Mouse (Mus musculus): Measurements from ENCODE around the gene Kif5c.

Gene Kif5c

DNA sequence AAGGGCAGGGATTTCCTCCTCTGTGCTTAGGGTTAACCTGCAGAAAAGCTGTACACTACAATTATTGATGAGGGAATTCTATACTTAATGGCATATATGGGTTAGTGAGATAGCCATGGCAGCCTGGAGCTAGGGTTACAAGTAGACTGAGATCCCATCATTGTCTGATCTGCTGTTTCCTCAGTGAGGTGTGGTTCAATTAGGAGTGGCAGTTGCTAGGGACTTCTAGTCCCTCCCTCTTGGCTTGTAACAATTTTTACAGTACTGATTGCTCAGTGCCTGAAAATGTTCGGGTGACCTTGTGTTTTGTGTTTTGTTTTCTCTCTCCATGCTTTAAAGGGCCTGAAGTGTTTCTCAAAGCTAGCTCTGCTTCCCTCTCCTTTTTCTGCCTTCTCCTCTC is 2.1 kb downstream of the Kif5c start:
- peak; percentile 39 for DNase-seq (ENCODE audit: low spot score)

DNA sequence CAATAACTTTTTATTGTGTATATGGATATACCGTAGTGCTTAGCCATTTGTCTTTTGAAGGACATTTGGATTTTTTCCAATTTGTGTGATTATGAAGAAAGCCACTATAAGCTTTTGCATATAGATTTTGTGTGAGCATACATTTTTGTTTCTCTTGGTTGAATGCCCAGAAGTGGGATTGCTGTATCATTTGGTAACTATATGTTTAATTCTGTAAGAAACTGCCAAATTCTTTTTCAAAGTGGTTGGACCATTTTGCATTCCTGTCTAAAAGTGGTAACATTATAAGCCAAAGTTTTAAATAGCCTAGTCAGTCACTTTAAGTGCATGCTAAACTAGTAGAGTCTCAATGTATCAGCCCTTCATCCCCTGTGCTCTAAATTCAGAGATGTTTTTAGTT is 6.5 kb downstream of the Kif5c start:
- DNase-seq (ENCODE audit: low spot score) = no peak

DNA sequence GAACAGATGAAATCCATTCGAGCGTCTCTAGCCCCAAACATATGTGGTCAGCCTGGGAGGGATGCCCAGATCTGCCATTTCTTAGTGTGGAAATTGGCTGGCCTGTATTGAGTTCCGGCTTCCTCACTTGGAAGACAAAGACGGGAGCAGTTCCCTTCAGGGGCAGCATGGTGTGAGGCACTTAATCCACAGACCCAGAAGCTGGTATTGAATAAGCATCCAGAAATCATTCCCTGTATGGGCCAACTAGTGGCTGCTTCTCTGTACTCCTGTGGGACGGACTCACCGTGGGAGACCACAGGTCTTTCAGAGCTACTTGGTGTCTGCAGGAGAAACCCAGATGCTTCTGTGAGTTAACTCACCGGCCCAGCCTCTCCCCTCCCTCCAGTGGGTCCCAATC is 8.5 kb downstream of the Kif5c start:
- no peak for DNase-seq (ENCODE audit: low spot score)

DNA sequence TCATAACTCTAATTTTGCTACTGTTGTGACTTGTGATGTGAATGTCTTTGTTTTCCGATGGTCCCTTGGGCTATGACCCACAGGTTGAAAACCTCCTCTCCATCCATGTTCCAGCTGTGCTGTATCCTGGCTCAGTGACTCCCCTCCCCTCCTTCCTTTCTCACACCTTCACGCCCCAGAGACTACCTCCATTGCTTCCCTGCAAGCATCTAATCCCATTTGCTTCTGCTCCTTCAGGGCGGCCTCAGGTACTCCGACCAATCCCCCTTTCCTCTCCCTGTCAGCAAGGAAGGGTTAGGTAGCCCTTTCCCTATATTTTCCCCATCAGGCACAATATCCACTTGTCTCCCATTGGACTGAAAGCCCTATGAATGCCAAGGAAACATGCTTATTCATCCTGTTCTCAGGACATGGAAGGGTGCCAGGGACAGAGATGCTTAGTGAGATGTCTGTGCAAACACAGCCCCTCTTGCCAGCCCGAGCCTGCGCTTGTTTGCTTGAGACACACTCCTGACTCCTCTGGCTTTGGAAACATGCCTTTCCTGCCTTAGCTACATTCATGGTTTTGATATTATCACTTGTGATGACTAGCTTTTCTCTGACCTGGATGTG is 9.1 kb downstream of the Kif5c start:
- DNase-seq (ENCODE audit: low spot score) = peak; percentile 75

DNA sequence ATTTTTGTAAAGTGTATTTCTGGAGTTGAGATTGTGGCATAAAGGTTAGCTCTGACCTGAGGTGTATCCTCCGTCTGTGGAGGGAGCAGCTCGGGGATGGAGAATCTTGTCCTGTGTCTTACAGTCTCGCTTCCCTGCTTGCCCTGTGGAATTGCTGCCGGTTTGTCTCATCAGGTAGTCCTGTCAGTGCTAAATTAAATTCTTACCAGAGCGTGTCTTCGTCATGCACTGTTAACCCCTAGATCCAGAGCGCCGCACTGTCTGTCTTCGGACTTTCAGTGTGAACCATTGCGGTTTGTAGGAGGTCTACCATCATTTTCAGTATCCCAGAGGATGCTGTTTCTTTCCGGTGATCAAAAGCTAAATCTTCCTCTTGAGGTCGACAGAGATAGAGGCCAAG is 10.1 kb downstream of the Kif5c start:
- DNase-seq (ENCODE audit: low spot score) = no peak

DNA sequence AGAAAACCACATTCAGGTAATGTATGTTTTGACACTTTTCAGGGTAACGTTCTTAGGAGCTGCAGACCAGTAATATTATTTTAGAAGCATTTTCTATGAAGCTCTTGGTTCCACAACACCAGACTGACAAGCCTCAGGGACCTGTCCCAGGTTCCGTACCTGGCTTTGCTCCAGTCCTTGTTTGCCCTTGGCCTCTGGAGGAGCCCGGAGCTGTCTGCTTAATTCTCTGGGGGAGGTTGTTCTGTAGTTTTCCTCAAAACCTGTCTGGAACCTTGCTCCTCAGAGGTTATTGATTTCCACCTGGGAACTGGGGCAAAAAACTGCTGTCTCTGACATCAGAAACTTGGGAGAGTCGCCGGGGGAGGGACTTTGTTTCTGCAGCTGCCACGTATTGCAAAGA is 11.5 kb downstream of the Kif5c start:
- DNase-seq (ENCODE audit: low spot score) = no peak

DNA sequence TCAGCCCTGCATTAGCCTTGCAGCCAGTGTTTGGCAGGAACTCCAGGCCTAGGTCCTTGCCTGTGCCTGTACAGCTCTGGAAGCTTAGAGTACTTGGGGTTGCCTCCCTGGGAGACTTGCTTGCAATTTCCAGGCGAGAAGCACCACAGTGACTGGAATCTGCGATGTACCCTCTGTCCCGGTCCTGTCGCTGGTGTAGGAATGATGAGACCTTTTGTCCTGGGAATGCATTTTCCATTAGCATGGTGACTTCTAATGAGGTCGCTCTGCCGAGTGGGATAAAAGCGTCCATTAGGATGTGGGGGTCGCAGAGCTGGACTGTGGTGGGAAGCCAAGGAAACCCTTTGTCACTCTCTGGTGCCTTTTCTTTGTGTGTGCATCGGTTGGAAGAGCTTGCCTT is 14.1 kb downstream of the Kif5c start:
- no peak for DNase-seq (ENCODE audit: low spot score)

DNA sequence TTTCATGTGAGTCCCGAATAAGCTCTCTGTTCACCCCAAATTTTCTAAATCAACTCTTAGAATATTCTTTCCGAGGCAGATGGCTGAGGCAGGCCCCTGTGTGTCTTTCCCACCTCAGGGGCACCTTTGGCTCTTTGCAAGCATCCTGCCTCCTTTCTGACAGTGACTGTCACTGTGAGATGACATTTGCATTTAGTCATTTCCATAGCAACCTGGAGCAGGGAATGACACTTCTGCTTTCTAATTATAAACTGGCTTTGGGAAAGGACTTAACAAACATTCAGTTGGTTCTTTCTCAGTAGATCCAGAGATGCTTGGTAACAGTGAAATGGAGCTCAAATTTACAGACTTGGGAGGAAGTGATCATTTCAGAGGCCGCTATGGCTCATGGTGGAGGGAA is 23.7 kb downstream of the Kif5c start:
- DNase-seq (ENCODE audit: low spot score) = no peak

DNA sequence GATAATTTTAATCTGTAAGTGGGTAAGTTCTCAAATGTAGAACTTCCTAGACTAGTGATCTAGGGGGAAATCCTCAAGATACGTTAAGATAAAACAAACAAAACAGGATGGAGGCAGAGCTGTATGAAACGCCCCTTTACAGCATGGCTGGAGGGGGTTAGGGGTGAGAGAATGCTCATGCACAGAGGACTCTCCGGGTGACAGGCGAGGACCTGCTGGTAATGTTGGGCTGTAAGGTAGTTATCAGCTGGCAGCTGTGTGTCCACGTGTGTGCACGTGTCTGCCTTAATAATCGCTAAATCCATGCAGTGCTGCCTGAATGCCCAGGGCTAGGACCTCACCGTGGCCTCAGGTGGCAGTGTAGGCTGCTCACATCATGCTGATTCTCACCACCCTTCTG is 24.7 kb downstream of the Kif5c start:
- no peak for DNase-seq (ENCODE audit: low spot score)

DNA sequence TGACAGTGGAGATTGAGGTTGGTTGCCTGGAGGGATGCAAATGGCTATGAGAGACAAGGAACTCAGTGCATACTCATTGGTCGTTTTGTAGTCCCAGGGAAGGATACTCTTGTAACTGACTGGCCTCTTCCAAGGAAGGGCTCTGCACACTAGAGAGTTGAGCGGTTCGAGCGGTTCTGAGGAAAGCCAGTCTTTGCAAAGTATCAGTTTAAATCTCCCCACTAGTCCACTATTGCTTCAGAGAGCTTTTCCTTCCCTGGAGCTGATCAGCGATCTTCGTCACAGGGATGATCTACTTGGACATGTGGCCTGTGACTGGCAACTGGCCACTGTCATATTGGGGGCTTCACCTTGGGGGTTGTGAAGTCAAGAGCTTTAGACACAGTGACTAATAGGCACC is 28.5 kb downstream of the Kif5c start:
- DNase-seq (ENCODE audit: low spot score) = no peak

DNA sequence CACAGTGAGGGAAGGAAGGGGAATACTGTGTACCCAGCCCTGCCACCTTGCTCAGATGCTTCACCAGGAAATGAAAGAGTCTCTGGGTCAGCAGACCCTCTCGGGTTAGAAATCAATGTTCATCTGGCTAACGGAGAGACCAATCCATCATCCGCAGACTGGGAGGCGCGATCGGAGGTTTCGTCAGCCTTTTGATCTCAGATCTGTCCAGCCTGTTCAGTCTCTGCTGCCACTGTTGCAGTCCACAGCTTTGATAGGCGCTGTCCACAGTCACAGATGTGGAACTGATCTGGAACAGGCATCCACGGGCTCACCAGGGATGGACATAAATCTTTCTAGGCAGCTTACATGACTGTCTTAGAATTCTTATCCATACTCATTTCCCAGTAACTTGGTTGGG is 29.2 kb downstream of the Kif5c start:
- no peak for DNase-seq (ENCODE audit: low spot score)

DNA sequence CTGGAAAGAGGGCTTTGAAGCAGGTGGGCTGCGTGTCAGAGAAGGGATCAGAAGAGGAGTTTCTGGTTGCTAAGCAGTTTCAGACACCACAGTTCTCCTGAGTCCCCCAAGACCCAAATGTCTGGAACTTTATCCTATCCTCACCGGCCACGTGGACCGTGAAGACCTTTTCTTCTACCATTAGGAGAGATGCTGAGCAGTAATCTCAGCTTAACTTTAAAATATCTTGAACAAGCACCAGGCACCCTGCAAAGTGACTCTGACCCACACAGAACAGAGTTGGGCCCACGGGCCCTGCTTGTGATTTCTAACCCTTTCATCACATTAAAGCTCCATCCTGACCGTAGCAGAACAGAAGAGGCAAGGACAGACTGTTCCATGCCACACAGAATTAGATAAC is 29.7 kb downstream of the Kif5c start:
- no peak for DNase-seq (ENCODE audit: low spot score)

DNA sequence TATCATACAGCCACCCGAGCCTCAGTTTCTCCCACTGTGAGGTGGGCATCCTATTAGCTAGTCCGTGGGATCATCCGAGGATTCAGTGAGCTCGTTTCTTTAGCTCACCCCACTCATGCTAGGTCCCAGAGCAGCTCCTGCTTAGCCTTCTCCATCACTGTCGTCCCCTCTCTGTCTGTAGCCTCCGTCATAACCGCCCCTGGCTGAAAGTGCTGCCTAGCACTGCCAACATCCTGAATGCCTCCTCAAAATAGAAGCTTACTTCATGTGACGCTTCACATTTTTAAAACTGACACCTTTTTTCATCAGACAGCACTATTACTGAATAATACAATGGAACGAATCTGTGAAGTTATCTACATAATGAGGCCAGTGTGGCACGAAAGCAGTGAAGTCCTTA is 30.1 kb downstream of the Kif5c start:
- no peak for DNase-seq (ENCODE audit: low spot score)

DNA sequence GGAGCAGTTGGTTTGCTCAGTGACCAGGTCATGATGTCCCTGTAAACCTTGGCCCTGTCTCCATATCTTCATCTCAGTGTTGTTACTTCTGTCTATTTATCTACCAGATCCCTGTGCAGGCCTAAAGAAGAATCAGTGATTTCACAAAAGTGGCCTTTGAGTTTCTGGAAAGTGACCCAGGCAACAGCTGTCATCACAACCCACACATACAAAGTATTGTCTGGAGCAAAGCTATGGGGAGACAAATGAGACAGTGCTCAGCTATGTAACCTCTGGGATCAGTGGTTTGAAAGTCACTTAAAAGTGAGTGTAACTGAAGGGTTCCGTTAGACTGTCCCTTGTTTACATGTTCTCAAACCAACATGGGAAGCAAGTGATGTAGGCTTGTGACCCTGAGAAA is 32.6 kb downstream of the Kif5c start:
- DNase-seq (ENCODE audit: low spot score) = no peak

DNA sequence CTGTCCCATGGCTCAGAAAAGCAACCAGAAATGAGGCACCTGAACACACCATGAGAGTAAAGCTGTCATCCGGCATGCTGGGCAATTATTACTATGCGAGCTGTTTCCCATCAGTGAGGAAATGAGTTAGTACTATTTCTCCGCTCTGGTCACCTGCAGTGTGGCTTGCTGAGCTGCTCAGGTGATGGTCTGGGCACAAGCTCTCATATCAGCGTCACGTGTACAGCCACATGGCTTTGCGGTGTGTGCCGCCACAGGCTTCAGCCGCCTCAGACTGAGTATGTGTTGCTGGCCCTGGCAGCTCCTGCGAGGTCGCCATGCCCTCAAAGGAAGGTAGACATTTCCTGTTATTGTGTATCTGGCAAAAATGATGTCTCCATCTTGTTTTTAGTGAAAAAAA is 35.5 kb downstream of the Kif5c start:
- no peak for DNase-seq (ENCODE audit: low spot score)

DNA sequence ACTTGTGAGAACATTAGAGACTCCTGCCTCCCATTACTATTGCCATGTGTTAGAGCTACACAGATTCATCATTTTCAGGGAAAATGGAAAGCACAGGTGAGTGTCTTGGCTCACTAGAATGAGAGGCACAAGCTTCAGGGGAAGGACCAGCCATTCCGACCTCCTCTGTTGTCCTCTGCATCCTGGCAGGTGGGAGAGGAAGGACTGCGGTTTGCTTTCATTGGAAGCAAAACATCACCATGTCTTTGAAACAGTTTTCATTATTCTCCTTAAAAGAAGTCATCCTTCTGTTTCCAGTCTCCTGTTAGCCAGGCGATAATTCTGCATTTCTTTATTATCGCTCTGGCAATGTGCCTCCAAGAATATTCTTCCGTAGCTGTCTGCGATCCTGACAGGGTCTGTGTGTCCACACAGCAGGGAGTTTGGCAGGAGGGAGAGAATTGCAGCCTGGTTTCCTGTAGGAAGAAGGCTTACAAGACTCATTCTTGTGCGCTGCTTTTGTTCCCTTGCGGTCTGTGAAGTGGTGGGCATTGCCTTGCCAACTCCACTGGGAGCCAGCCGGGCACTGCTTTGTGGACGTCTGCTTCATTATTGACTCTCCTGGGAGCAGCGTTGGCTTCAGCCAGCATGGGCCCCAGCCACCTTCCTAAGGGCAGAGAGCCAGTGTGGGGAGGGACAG is 36.2 kb downstream of the Kif5c start:
- DNase-seq (ENCODE audit: low spot score) = peak; percentile 82

DNA sequence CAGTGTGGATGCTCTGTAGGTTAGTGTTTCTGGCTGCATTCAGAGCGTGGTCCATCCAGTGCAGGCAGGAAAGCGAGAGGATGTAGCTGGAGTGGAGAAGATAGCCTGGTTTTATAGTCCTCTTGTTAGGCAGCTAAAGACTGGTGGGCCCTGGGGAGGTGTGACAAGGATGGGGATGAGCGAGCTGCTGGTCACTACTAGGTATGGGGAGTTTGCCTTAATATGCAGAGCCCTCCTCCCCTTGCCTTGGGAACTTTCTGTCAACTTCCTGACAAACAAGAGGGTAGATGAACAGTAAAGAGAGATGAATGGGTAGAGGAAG is 36.7 kb downstream of the Kif5c start:
- DNase-seq (ENCODE audit: low spot score) = no peak

DNA sequence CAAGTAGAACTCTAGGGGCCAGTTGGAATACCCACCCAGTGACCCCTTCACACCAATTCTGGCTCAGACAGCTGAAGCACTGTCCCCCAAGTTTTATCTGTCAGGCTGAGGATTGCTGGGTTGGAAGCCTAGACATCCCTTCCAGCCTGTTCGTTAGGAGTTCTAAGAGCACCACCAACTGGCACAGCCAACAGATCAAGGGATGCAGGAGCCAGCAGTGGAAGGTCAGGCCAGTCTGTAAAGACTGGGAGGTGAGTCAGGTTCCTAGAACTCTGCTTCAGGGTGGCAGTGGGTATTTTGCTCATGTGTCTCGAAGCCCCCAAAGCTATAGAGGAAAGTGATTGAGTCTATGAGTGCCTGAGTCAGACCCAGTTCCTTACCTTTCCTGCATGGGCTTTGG is 37.9 kb downstream of the Kif5c start:
- DNase-seq (ENCODE audit: low spot score) = no peak

DNA sequence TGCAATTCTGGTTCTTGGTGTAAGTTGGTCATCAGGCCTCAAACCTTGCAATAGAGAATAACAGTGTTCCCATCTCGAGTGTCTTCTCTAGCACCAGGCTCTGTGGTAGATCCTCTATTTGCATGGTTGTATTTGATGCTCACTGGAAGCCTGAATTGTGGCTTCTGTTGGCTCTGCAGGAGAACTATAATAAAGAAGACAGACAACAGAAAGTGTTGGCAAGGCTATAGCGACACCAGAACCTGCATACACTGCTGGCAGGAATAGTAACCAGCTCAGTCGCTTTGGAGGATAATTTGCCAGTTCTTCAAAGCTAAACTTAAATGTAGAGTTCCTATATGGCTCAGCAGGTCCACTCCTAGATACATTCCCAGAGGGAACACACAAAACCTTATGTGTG is 38.6 kb downstream of the Kif5c start:
- no peak for DNase-seq (ENCODE audit: low spot score)

DNA sequence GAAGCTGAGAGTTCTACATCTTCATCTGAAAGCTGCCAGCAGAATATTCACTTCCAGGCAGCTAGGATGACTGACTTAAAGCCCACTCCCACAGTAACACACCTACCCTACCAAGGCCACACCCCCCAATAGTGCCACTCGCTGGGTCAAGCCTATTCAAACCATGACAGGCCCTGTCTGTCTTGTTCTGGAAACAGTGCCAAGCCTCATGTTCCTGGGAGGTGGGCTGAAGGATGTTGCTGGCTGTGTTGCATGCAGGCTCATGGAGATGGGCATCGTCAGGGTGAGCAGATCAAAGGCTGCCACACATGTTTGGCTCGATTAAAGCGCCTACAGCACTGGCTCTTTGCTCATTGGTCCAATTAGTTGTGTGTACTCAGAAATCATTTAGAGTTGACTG is 39.9 kb downstream of the Kif5c start:
- no peak for DNase-seq (ENCODE audit: low spot score)

DNA sequence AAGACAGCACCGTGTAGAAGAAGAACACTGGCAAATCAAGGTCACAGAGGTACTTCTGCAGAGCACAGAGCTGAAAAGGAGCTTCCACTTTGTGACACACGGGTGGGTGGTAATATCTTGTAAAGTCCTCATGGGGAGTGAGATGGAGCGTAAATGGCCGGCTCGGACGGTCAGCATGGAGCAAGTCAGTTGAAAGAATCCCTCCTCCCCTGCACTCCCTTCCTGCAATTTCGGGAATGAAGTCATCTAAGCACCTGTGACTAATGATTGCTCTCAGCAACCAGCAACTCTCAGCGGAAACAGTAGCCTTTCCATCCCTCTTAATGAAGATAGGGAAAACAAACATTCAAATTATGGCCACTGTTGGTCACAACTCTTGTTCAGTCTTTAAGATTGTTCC is 40.9 kb downstream of the Kif5c start:
- DNase-seq (ENCODE audit: low spot score) = no peak

DNA sequence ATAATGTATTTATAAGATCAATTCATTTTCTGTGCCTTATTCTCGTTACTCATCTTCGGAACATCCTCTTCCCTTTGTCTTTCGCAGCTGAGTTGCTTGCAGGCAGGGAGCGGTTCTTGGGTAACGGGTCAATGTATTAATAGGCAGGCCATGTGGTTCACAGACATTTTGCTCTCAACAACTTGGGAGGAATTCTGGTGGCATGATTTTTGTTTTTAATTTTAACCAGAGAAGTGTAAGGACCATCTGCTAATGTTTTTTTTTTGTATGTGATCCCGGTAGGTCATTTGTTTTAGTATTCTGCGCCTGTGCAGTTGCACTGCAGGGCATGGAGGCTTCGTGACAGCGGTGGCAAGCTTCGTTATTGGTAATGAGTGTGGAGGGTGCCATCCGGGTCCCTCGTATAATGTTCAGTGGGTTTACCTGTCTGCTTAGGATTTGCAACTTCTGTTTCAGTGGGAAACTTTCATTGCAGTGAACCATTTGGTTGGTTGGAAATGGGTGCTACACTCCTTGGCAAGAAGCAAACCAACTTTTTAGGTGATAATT is 41.4 kb downstream of the Kif5c start:
- DNase-seq (ENCODE audit: low spot score) = no peak

DNA sequence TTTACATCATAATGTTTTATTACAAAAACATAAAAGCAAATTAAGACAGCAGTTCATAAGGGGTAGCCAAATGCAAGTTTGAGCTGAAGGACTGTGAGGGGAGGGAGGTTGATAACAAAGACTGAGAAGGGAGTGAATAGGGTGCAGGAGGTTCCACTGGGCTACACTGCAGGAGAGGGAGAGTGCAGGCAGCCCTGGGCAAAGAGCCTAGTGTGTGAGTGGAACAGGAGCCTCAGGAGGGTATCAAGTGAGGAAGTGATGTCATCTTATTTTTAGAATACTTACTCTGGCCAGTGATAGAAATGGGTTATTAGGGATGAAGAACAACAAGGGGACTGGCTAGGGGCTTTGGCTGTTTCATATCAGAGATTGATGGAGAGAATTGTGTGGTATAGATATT is 42.2 kb downstream of the Kif5c start:
- no peak for DNase-seq (ENCODE audit: low spot score)

DNA sequence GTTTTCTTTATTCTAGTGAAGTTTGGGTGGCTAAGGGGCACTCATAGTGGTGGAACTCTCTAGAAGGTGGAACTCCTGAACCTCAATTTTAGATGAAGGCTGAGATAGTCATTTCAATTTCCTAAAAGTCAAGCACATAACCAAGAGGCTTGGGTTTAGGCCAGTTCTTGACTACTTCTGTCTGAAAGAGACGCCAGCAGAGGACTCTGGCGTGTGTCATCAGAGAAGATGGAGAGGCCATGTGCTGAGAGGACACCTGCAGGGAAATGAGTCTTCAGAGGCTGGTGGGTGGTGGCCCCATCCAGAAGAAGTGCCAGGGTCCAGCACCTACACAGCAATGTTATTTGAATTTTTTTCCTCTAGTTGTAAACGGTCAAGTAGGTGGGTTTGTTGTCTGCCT is 42.8 kb downstream of the Kif5c start:
- DNase-seq (ENCODE audit: low spot score) = no peak
